Mouse (Mus musculus) Patski (cell line): ENCODE measurements around the gene Olfr543. TPM values are rescaled to one million over a fixed set of nuclear protein-coding genes. Genes with fewer than 3 reads are reported as not detected.

Source experiments
- ATAC-seq: fragments of 100-300 bp; one replicate; pipeline ENCODE4 v1.8.0; 2021
- CTCF ChIA-PET: fragments of 350-600 bp; sonication (Branson Sonifier 250); formaldehyde crosslinking; loops from one replicate; lab custom pipeline; 2022; ENCODE audit warnings: inconsistent platforms; lab: Charles Lee
- POLR2A ChIA-PET: fragments of 350-600 bp; sonication (Branson Sonifier 250); formaldehyde crosslinking; loops from one replicate; lab custom pipeline; 2022; ENCODE audit warnings: antibody characterized with exemption, inconsistent platforms; lab: Charles Lee
- DNase-seq: peaks from one replicate; pipeline ENCODE4 v3.0.0-alpha.2; 2011; ENCODE audit warnings: low read depth, low spot score
- H3K27me3 ChIP-seq: fragments of 371-371 bp; one replicate; pipeline ENCODE4 v1.5.1; 2021
- CTCF ChIP-seq: fragments of 100-300 bp; IDR thresholded peaks from one replicate; pipeline ENCODE4 v1.5.1; 2021
- in situ Hi-C: fragments of 300-500 bp; cut with MboI; formaldehyde crosslinking; loops from 3 replicates; pipeline ENCODE4 v1.11.1; 2018; ENCODE audit warnings: low pct_unique_long_range_greater_than_20kb, mixed read lengths
- polyA plus RNA-seq: library from polyadenylated mRNA; unstranded; gene quantifications from one replicate; pipeline ENCODE4 v1.2.3, GENCODE M21; 2021

Olfr543 gene
- polyA plus RNA-seq, 1 experiment from 2014 or later, result not detected

GRCm38 (mm10) chr7:102477377-102477776, 4.1 kb downstream of the Olfr543 start:
- no peak for ATAC-seq
- no peaks in the 10 kb centered on the region for H3K27me3 ChIP-seq
- TF ChIP-seq CTCF, result no peak
- no peak for DNase-seq
- ChIA-PET CTCF (no interaction called here), POLR2A (no interaction called here)
- in situ Hi-C loops, result no loop called here

- in situ Hi-C loops, result no loop called here
- no peak for TF ChIP-seq CTCF
- DNase-seq (no peak), ATAC-seq (no peak)
- no peaks in the 10 kb centered on the region for H3K27me3 ChIP-seq
- POLR2A ChIA-PET, result no interaction called here
- CTCF ChIA-PET, result no interaction called here
These were observed 4.9 kb downstream of the Olfr543 start for GRCm38 (mm10) chr7:102476601-102477000.

GRCm38 (mm10) chr7:102472675-102473074, 8.8 kb downstream of the Olfr543 start:
- no peak for TF ChIP-seq CTCF
- in situ Hi-C loops, result no loop called here
- DNase-seq, result no peak
- ATAC-seq, result no peak
- ChIA-PET CTCF (no interaction called here), POLR2A (no interaction called here)
- H3K27me3 ChIP-seq, result no peaks in the 10 kb centered on the region

- ATAC-seq (no peak), DNase-seq (no peak)
- POLR2A ChIA-PET, result no interaction called here
- no peak for TF ChIP-seq CTCF
- CTCF ChIA-PET, result no interaction called here
- in situ Hi-C loops, result no loop called here
- no peaks in the 10 kb centered on the region for H3K27me3 ChIP-seq
These were observed 13.9 kb downstream of the Olfr543 start for GRCm38 (mm10) chr7:102467566-102467965.

- no peak for ATAC-seq
- no peaks in the 10 kb centered on the region for H3K27me3 ChIP-seq
- ChIA-PET POLR2A (no interaction called here), CTCF (no interaction called here)
- in situ Hi-C loops, result no loop called here
- DNase-seq, result no peak
- TF ChIP-seq CTCF, result no peak
These were observed 22.7 kb downstream of the Olfr543 start for GRCm38 (mm10) chr7:102458618-102459380.

GRCm38 (mm10) chr7:102446438-102446837, 35.0 kb downstream of the Olfr543 start:
- no peak for TF ChIP-seq CTCF
- DNase-seq, result no peak
- no peaks in the 10 kb centered on the region for H3K27me3 ChIP-seq
- ChIA-PET POLR2A (interaction anchor here (0.5 kb wide), 1 partner anchor 136 kb away, joined by 3 read pairs; no protein-coding TSS in a partner anchor), CTCF (interaction anchor here (1.6 kb wide), 1 partner anchor 10 kb away, joined by 3 read pairs; no protein-coding TSS in a partner anchor)
- ATAC-seq, result no peak
- in situ Hi-C loops, result no loop called here

GRCm38 (mm10) chr7:102444301-102444700, 37.2 kb downstream of the Olfr543 start:
- in situ Hi-C loops, result no loop called here
- no peak for TF ChIP-seq CTCF
- ATAC-seq, result no peak

GRCm38 (mm10) chr7:102442432-102442831, 39.0 kb downstream of the Olfr543 start:
- no peak for TF ChIP-seq CTCF
- in situ Hi-C loops, result no loop called here
- ChIA-PET CTCF (interaction anchor here (1.1 kb wide), 1 partner anchor 9 kb away, joined by 3 read pairs; no protein-coding TSS in a partner anchor), POLR2A (interaction anchor here (0.7 kb wide), 1 partner anchor 107 kb away, joined by 3 read pairs; no protein-coding TSS in a partner anchor)
- ATAC-seq, result no peak
- no peaks in the 10 kb centered on the region for H3K27me3 ChIP-seq
- no peak for DNase-seq

More at GRCm38 (mm10) chr7:102444301-102444700, 37.2 kb downstream of the Olfr543 start:
- DNase-seq, result no peak
- ChIA-PET CTCF (no interaction called here), POLR2A (interaction anchor here (0.6 kb wide), 2 partner anchors 13 to 194 kb away, joined by 3 to 4 read pairs; no protein-coding TSS in a partner anchor)
- no peaks in the 10 kb centered on the region for H3K27me3 ChIP-seq

GRCm38 (mm10) chr7:102441657-102442391, 39.7 kb downstream of the Olfr543 start, which contains the start of gene Rrm1:
Rrm1 (plus strand) TSS chr7:102441695.
- peak; percentile 97 for ATAC-seq
- no peak for TF ChIP-seq CTCF
- no peaks in the 10 kb centered on the region for H3K27me3 ChIP-seq
- ChIA-PET CTCF (interaction anchor here (1.1 kb wide), 1 partner anchor 9 kb away, joined by 3 read pairs; no protein-coding TSS in a partner anchor), POLR2A (interaction anchor here (0.7 kb wide), 1 partner anchor 106 kb away, joined by 3 read pairs; no protein-coding TSS in a partner anchor)
- in situ Hi-C loops, result no loop called here
- peak; percentile 64 for DNase-seq

GRCm38 (mm10) chr7:102440822-102441656, 40.4 kb downstream of the Olfr543 start:
- no peak for DNase-seq
- TF ChIP-seq CTCF, result no peak
- ATAC-seq, result peak; percentile 0
- POLR2A ChIA-PET, result no interaction called here
- CTCF ChIA-PET, result interaction anchor here (0.8 to 1.1 kb wide), 2 partner anchors 8 to 190 kb away, joined by 3 read pairs; no protein-coding TSS in a partner anchor
- H3K27me3 ChIP-seq, result no peaks in the 10 kb centered on the region
- in situ Hi-C loops, result no loop called here
